Mouse (Mus musculus): ENCODE results near the gene Cfap99.

The Cfap99 gene

DNA sequence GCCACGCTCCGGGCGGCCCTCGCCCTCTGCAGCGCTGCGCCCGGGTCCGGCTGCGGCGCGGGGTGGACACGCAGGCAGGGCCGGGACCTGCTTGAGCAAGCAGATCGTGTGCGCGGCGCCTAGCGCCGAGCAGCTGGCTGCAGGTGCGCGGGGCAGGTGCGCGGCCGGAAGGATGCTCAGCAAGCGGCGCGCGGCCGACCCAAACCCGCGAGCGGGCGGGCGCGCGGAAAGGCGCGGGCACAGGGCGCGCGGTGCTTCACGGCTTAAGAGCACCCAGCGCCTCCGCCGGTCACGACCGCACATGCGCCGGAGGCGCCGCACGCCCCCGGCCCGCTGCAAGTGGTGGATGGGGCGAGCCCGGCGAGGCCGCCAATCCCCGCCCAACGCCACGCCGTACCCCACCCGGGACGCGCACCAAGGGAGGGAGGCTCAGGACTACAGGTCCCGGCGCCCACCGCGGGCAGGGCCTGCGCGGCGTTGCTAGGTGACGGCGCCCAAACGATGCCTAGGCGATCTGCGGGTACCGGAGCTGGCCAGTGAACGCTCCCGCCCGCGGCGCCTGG, at the start of gene Cfap99, which contains the start of gene Zfyve28:
Gene Cfap99, plus strand, starts transcription at position 447 of the 563 bp plus-strand sequence.
Gene Zfyve28, minus strand, starts transcription at position 296 of the 563 bp plus-strand sequence.
- DNase-seq (ENCODE audit: low spot score in 2 of 2), result peak; percentile 95 to 96

DNA sequence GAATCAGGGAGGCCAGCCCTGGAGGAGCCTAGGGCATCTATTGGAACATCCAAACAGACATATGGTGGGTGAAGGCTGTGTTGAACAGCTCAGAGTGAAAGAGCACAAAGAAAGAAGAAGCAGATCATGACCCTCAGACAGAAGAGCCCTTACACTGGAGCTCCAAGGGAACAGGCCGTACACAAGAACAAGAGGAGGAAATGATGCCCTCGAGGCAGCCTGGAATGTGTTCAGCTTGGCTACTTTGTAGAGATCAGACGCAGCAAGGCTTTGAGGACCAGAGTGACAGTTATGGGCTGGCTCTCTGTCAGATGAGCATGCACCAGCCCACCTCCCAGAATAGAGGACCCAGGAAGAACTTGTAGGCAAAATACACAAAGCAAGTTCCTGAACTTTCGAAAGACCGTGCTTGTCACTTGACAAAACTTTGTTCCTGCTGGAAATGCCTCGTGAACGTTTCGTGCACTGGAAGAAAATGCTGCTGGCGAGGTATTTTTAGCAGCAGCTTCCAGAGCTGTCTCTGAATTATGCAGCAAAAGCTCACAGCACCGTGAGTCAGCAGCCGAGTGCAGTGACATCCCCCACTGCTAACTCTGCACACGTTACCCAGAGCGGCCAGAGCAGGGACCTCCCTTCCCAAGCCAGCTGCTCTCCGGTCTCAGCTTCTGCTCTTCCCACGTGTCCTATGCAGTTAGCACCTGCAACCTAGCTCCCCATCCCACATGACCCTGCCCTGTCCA, 46.0 kb upstream of the Cfap99 start:
- DNase-seq (ENCODE audit: low spot score in 2 of 2), result peak; percentile 83 to 85

GRCm38 (mm10) chr5:34243062-34243461, 45.3 kb upstream of the Cfap99 start:
- no peak for DNase-seq (ENCODE audit: low spot score in 2 of 2)

GRCm38 (mm10) chr5:34246443-34246842, 42.0 kb upstream of the Cfap99 start:
- DNase-seq (ENCODE audit: low spot score in 2 of 2), result no peak

GRCm38 (mm10) chr5:34249132-34249531, 39.3 kb upstream of the Cfap99 start:
- DNase-seq (ENCODE audit: low spot score in 2 of 2), result no peak

DNA sequence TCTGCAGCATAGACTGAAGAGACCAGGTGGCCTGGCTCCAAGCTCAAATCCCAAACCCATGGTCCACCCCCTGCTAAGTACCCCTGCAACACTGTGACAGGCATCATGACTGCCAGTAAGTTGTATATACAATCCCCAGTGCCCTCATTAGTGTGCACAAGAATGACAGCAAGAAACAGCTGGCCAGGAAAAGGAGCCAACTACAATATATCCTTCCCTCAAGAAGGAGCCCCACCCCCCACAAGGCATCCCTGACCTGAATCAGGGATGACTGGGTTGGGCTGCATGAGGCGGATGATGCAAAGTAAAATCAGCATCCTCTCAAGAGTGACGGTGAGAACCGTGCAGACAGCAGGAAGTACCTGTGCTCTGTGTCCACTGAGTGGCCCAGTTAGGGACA, 38.3 kb upstream of the Cfap99 start:
- DNase-seq (ENCODE audit: low spot score in 2 of 2), result no peak

GRCm38 (mm10) chr5:34251794-34252193, 36.6 kb upstream of the Cfap99 start:
- DNase-seq (ENCODE audit: low spot score in 2 of 2), result no peak

DNA sequence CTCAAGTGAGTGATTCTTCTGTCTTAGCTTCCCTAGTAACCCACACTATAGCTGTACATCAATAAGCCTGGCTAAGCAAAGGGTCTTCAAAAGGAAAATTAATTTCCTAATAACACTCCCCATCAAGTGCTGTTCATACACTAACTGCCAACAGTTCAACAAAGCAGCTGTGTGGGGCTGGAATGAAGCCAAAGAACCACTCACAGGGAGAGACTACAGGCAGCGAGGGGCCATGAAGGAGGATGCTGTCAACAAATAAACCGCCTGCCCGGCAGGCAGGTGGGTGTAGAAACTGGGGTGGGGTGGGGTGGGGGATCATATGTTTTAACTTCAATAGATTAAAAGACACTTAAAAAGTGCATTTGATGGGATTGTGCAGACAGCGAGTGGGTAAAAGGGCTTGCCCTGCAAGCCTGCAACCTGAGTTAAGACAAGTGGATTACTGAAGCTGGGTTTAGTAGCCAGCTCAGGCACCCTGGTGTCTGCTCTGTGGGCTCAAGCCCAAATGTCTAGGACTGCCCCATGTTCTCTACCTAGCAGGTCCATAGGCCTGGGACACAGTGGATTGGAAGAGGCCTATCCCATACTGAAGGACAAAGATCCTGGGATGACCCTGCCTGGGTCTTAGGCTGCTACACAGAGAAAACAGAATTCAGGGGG, 36.0 kb upstream of the Cfap99 start:
- no peak for DNase-seq (ENCODE audit: low spot score in 2 of 2)

DNA sequence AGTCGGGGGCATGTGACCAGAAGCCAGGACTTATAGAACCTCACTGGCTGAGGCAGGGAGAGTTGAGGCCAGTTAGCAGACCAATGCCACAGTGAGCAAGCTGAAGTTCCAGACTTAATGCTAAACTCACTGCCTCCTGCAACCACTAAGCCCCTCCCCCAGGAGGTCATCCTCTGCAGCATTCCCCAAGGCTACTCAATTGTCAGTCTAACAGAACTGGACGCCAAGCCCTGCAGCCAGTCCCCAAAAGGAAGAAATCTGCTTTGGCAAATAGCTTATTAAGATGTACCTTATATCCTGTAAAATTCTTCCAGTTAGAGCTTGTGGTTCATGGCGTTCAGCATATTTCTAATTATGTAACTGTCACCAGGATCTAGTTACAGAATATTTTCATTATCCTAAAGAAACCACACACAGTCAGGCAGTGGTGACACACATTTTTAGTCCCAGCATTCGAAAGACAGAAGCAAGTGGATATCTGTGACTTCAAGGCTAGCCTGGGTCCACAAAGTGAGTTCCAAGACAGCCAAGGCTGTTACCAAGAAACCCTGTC, 35.4 kb upstream of the Cfap99 start:
- no peak for DNase-seq (ENCODE audit: low spot score in 2 of 2)

DNA sequence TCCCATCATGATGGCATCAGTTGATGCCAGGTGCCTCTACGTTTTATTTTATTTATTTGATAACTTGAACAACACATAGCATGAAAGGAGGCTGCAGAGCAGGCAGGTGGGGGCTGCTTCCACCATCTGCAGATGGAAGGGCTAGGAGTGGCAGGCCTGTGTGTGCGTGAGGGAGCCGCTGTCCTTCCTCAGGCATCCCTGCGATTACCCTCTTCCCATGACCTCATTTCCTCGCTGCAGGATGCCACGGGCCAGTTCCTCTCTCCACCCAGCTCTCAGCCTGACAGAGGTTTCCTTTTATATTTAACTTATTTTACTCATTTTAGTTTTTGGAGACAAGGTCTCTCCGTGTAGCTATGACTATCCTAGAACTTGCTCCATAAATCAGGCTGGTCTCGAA, 34.1 kb upstream of the Cfap99 start:
- DNase-seq (ENCODE audit: low spot score in 2 of 2), result no peak

GRCm38 (mm10) chr5:34255189-34255588, 33.2 kb upstream of the Cfap99 start:
- no peak for DNase-seq (ENCODE audit: low spot score in 2 of 2)

- no peak for DNase-seq (ENCODE audit: low spot score in 2 of 2)
Observed at GRCm38 (mm10) chr5:34259172-34259816, 29.1 kb upstream of the Cfap99 start.

- no peak for DNase-seq (ENCODE audit: low spot score in 2 of 2)
Observed at GRCm38 (mm10) chr5:34266065-34266464, 22.3 kb upstream of the Cfap99 start.

GRCm38 (mm10) chr5:34269197-34269920, 19.0 kb upstream of the Cfap99 start:
- no peak for DNase-seq (ENCODE audit: low spot score in 2 of 2)

DNA sequence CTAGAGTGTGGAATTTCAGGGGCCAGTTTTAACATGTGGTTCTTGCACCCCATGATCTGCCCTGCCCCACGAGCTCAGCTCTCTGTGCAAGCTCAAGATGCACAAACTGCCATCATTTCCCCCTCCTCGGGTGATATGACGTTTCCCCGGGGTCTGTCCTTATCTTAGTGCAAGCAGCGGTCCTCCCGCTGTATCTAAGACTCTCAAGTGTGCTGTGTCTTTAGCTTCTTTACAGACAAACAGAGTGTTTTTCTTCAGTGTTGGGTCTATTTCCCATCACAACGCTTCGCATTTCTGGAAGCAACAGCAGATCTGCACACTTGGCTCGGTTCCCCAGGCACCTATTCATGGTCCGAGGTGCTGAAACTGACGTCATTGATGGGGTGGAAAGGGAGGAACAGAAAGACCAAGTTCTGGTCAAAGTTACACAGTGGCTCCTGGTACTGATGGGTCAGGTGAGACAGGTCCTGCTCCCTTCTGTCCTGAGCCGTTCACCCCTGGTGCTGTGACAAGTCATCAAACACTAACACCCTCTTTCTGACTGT, 18.4 kb upstream of the Cfap99 start:
- DNase-seq (ENCODE audit: low spot score in 2 of 2), result no peak

- DNase-seq (ENCODE audit: low spot score in 2 of 2), result no peak
Observed at GRCm38 (mm10) chr5:34271743-34272142, 16.7 kb upstream of the Cfap99 start.

- DNase-seq (ENCODE audit: low spot score in 2 of 2), result peak in 1 of 2 experiments; percentile 44
Observed at GRCm38 (mm10) chr5:34273251-34273681, 15.1 kb upstream of the Cfap99 start.

DNA sequence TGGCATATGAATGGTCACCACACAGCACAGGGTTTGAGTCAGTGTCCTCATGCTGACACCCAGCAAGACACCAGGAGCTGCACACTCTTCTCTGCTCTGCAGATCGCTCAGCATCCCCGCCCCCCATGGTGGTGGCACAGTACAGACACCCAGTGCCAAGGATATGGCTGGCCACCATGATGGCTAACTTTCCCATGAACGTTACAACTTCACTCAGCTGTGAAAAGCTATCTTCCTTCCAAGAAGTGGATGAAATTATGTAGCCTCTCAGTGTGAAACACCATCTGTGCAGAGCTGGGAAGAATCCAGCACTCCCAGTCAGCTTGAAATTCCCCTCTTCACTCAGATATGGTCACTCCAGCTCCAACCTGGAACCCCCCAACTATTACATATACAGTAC, 14.1 kb upstream of the Cfap99 start:
- peak in 1 of 2 experiments; percentile 47 for DNase-seq (ENCODE audit: low spot score in 2 of 2)

GRCm38 (mm10) chr5:34274676-34275293, 13.6 kb upstream of the Cfap99 start:
- no peak for DNase-seq (ENCODE audit: low spot score in 2 of 2)

- DNase-seq (ENCODE audit: low spot score in 2 of 2), result no peak
Observed at GRCm38 (mm10) chr5:34276191-34276590, 12.2 kb upstream of the Cfap99 start.

- DNase-seq (ENCODE audit: low spot score in 2 of 2), result peak; percentile 68 to 72
Observed at GRCm38 (mm10) chr5:34276746-34277145, 11.7 kb upstream of the Cfap99 start.

Data from right cerebral cortex, adult 2 months (tissue).